Mouse (Mus musculus): ENCODE data around the gene Spn.

Gene Spn

GRCm38 (mm10) chr7:127082271-127082670 is 55.4 kb downstream of the Spn start:
- no peak for DNase-seq (ENCODE audit: low spot score in 2 of 2)
